Mouse (Mus musculus) lung, postnatal 0 days (tissue): ENCODE data around the gene Dhh.

Experiments
- CTCF ChIP-seq: IDR thresholded peaks from 2 replicates; pipeline ENCODE4 v1.5.1; 2016; ENCODE audit warnings: antibody characterized with exemption, mild to moderate bottlenecking
- EP300 ChIP-seq: IDR thresholded peaks from 2 replicates; pipeline ENCODE4 v1.6.1; 2016; ENCODE audit warnings: antibody characterized with exemption, mild to moderate bottlenecking, control low read depth

GRCm38 (mm10) chr15:98887526-98887925, 10.8 kb downstream of the Dhh start:
- no peak for TF ChIP-seq EP300
- no peak for TF ChIP-seq CTCF
